Mouse (Mus musculus) inflammation-experienced regulatory T-cells, adult 16 weeks (primary cell): ENCODE results near the gene Cog4. TPM values are rescaled to one million over a fixed set of nuclear protein-coding genes. Genes with fewer than 3 reads are reported as not detected.

Experiments
- polyA plus RNA-seq: library from polyadenylated mRNA; unstranded; fragments of 100-300 nt; shearing (Covaris generic); gene quantifications from one replicate; pipeline ENCODE4 v1.2.1, GENCODE M21; 2017

Gene Cog4
- polyA plus RNA-seq = 88.0 TPM

GRCm38 (mm10) chr8:110846405-110847170, at the start of gene Cog4, which contains the start of gene Sf3b3:
Gene Cog4 (plus strand): TSS chr8:110846600.
Gene Sf3b3 (minus strand): TSS chr8:110846787.

DNA sequence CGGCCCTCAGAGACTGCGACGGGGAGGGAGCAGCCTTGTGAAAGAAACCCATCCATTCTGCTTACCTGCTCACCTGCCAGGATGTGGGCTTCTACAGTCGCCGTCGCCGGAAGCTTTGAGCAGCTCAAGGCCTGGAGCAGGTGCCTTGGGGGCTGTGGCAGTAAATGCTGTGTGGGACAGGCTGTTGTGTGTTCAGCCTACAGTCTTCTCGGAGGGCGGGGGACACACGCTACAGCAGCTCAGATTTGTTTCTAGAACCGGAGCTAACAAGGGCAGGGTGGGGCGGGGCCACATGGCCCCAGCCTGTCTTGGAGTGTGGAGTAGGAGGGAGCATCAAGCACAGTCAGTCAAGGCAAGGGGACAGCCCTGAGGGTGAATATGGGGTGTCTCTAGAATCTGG, 40.7 kb upstream of the Cog4 start, which contains the start of gene Il34:
Il34 (minus strand) TSS at position 256 of the 400 bp plus-strand sequence.

DNA sequence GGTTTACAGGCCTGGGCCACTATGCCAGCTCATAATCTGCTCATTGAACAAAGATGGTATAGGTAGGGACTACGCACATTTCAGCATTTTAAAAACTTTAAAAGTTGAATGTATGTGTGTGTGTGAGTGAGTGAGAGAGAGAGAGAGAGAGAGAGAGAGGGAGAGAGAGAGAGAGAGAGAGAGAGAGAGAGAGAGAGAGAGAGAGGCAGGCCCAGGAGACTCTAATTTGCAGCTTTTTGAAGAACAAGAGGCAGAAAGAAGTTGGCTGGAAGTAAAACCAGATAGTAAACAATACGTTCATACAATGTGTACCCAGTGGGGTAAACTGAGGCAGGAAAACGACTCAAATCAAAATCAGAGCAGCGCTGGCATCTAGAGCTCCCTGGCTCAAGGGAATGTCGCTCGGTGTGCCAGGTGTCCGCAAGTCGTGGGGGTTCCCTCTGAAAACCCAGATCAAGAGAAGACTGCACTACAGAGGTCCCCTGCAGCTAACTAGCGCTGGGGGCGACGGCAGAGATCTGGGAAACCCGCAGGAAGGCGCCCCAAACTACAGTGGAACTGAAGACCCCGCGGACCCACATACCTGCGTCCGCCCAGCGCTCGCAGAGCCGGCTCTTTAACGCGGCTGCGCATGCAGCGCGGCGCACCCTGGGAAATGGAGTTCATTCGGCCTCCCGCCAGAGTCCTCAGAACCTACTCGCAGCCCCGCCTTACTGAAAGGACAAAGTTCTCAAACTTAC, 55.6 kb downstream of the Cog4 start, which contains the start of gene Fuk:
Fuk (minus strand) TSS at position 650 of the 740 bp plus-strand sequence.

DNA sequence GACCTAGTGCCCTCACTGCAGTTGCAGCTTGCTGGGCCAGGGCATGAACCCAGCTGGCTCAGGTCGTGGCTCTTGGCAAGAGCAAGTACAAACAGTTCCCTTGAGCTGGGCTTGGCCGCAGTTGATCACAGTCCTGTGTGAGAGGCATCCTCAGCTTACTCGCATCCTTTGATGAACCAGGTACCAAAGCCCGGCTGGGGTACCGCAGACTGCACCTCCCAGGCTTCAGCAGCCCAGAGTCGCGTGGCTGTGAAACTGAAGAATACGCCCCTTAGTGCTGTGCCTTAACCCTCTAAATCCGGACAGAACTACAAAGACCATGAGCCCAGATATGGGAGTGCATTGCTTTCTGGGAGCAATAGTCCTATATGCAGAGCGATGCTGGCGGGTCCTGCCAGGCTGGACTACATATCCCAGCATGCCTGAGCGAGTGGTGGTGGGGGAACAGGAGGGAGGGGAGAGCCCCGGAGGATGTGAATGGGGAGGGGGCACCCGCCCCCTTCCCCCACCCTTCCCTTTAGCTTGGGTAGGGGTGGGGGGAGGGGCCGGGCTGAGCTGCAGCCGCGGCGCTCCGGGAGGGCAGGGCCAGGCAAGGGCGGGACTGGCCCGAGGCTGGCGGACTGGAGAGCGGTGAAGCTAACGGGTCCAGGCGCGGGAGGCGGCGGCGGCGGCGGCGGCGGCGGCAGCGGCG, 73.1 kb downstream of the Cog4 start, which contains the start of gene St3gal2:
St3gal2 (plus strand) TSS at position 582 of the 691 bp plus-strand sequence.

Other genes starting within 250 kb of the Cog4 start
- 15.7 TPM for gene Vac14, start 228.0 kb upstream of the Cog4 start, polyA plus RNA-seq
- not detected for gene Mtss1l, start 125.1 kb upstream of the Cog4 start, polyA plus RNA-seq
- not detected for gene Il34, start 40.7 kb upstream of the Cog4 start, polyA plus RNA-seq
- 236 TPM for gene Sf3b3, start 187 bp downstream of the Cog4 start, polyA plus RNA-seq
- 12.0 TPM for gene Fuk, start 55.9 kb downstream of the Cog4 start, polyA plus RNA-seq
- 7.4 TPM for gene St3gal2, start 73.3 kb downstream of the Cog4 start, polyA plus RNA-seq
- 21.0 TPM for gene Ddx19a, start 151.2 kb downstream of the Cog4 start, polyA plus RNA-seq
- 19.4 TPM for gene Ddx19b, start 185.2 kb downstream of the Cog4 start, polyA plus RNA-seq
- 60.9 TPM for gene Aars, start 186.5 kb downstream of the Cog4 start, polyA plus RNA-seq
- not detected for gene Exosc6, start 209.7 kb downstream of the Cog4 start, polyA plus RNA-seq
- not detected for gene Clec18a, start 245.8 kb downstream of the Cog4 start, polyA plus RNA-seq
- gene Pdpr, start 248.0 kb downstream of the Cog4 start, polyA plus RNA-seq = 17.6 TPM